Mouse (Mus musculus) right cerebral cortex, postnatal 4 days (tissue): ENCODE results near the gene Sox5.
A peak's percentile ranks its signal among the peaks of the same experiment; 100 is the strongest.

Experiments used
- DNase-seq: peaks from one replicate; pipeline ENCODE4 v3.0.0-alpha.2; 2022

The Sox5 gene

GRCm38 (mm10) chr6:144387539-144388255 lies 394.1 kb downstream of the Sox5 start:
- DNase-seq = no peak

GRCm38 (mm10) chr6:144380641-144381040 lies 401.1 kb downstream of the Sox5 start:
- DNase-seq = no peak

GRCm38 (mm10) chr6:144380171-144380570 lies 401.6 kb downstream of the Sox5 start:
- no peak for DNase-seq

GRCm38 (mm10) chr6:144374810-144375209 lies 407.0 kb downstream of the Sox5 start:
- DNase-seq = no peak

GRCm38 (mm10) chr6:144370699-144371098 lies 411.1 kb downstream of the Sox5 start:
- DNase-seq = no peak

- DNase-seq = no peak
These were observed 414.1 kb downstream of the Sox5 start for GRCm38 (mm10) chr6:144367626-144368077.

- no peak for DNase-seq
These were observed 420.3 kb downstream of the Sox5 start for GRCm38 (mm10) chr6:144361267-144362038.

GRCm38 (mm10) chr6:144357081-144357480 lies 424.7 kb downstream of the Sox5 start:
- no peak for DNase-seq

GRCm38 (mm10) chr6:144351049-144351448 lies 430.7 kb downstream of the Sox5 start:
- no peak for DNase-seq

GRCm38 (mm10) chr6:144343338-144343737 lies 438.4 kb downstream of the Sox5 start:
- DNase-seq = peak; percentile 55

GRCm38 (mm10) chr6:144339554-144339953 lies 442.2 kb downstream of the Sox5 start:
- DNase-seq = no peak

GRCm38 (mm10) chr6:144339006-144339405 lies 442.8 kb downstream of the Sox5 start:
- DNase-seq = peak; percentile 15

GRCm38 (mm10) chr6:144338221-144338620 lies 443.6 kb downstream of the Sox5 start:
- no peak for DNase-seq

GRCm38 (mm10) chr6:144337436-144337969 lies 444.3 kb downstream of the Sox5 start:
- no peak for DNase-seq

GRCm38 (mm10) chr6:144336789-144337188 lies 445.0 kb downstream of the Sox5 start:
- DNase-seq = no peak

- no peak for DNase-seq
These were observed 448.6 kb downstream of the Sox5 start for GRCm38 (mm10) chr6:144333146-144333545.

- no peak for DNase-seq
These were observed 449.8 kb downstream of the Sox5 start for GRCm38 (mm10) chr6:144332027-144332426.

- no peak for DNase-seq
These were observed 452.4 kb downstream of the Sox5 start for GRCm38 (mm10) chr6:144329311-144329930.

- no peak for DNase-seq
These were observed 453.0 kb downstream of the Sox5 start for GRCm38 (mm10) chr6:144328779-144329178.

- no peak for DNase-seq
These were observed 455.0 kb downstream of the Sox5 start for GRCm38 (mm10) chr6:144326817-144327216.

- DNase-seq = no peak
These were observed 458.4 kb downstream of the Sox5 start for GRCm38 (mm10) chr6:144323372-144323771.

GRCm38 (mm10) chr6:144322297-144323047 lies 459.3 kb downstream of the Sox5 start:
- no peak for DNase-seq

GRCm38 (mm10) chr6:144320327-144320726 lies 461.4 kb downstream of the Sox5 start:
- no peak for DNase-seq
